Mouse (Mus musculus): ENCODE results near the gene Zfp607b.

DNA sequence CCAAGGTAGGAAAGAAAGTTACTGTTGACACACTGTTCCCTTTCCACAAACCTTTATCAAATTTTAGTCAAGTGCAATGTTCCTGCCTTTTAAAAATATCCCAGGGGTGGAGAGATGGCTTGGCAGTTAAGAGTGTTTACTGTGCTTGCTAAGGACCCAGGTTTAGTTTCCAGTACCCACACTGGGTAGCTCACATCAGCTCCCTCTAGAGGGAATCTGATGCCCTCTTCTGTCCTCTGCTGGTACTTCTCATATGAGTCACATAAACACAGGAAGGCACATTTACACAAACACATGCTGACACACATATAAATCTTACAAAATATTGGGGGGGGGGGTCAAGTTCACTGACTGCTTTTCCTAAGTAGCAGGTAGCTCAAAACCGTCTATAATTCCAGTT lies 44.7 kb upstream of the Zfp607b start:
- TF ChIP-seq CTCF (IDR thresholded peaks at IDR 0.05; ENCODE audit: extremely low read depth, insufficient read depth, insufficient read length, insufficient replicate concordance), result no peak
- TF ChIP-seq POLR2A (IDR thresholded peaks at IDR 0.05; ENCODE audit: low read depth, low read length), result no peak

Measured in spleen, adult 2 months (tissue).